Mouse (Mus musculus): ENCODE measurements around the gene Eepd1. TPM values are rescaled to one million over a fixed set of nuclear protein-coding genes. Genes with fewer than 3 reads are reported as not detected.

Gene Eepd1
- total and polyA plus RNA-seq, 2 experiments from 2014 or later = 19.9 to 21.4 TPM

DNA sequence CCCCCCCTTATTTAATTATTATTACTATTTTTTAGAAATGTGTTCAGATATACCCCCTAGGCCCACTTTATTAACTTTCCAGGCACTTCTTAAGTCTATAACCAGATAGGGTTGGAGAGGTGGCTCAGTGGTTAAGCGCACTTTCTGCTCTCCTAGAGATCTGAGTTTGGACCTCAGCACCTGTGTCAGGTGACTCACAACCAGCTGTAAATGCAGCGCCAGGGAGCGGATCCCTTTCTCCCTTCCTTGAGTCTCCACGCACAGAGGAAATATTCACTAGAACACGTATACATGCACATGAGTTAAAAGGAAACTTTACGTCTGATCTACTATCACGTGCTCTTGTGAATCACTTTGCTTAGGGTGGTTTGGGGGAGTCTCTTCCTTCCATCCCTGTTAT is 88.7 kb downstream of the Eepd1 start:
- no peak for TF ChIP-seq CTCF (IDR thresholded peaks at IDR 0.05; ENCODE audit: low read depth)
- TF ChIP-seq EP300 (IDR thresholded peaks at IDR 0.05; ENCODE audit: low read depth) = no peak
- no peak for ATAC-seq (ENCODE audit: insufficient read depth, low read depth)
- Histone ChIP-seq H3K9me3 (replicated peaks; ENCODE audit: control insufficient read depth, low read length) (no peaks in the 10 kb centered on the region), H3K4me2 (ENCODE audit: low read depth, low read length) (no peak overlapping the region), H3K4me1 (ENCODE audit: control insufficient read depth, insufficient read depth) (peaks cover 50% of the 10 kb centered on the region), H3K9ac (replicated peaks; ENCODE audit: low read depth, low read length) (no peak overlapping the region), H3K36me3 (replicated peaks; ENCODE audit: control insufficient read depth, insufficient read depth, low read length) (no peaks in the 10 kb centered on the region), H3K4me3 (ENCODE audit: low read depth, low read length) (no peak overlapping the region), H3K27me3 (ENCODE audit: control insufficient read depth, insufficient read depth, low read length) (no peaks in the 10 kb centered on the region), H3K27ac (ENCODE audit: low read depth) (no peak overlapping the region)
- DNase-seq (ENCODE audit: low spot score) = no peak
- WGBS = 85% methylated on average over 7 of the region's 7 CpGs

DNA sequence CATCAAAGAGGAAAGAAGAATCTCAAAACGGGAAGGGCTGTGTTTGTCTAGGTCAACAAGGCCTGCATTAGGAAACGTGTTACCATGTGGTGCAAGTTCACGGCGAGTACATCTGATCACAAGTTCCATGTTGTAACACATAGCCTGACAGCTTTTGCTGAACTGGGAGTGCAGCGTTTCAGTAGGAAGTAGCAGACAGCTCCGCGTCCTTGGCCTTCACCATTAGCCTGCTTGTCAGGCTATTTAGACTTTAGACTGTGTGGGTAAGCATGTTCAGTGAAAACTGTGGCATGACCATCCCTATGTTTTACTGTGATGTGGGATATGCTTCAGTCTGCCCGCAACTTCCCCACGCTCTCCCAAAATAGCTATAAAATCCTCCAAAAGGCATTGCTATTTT is 89.1 kb downstream of the Eepd1 start:
- Histone ChIP-seq H3K27ac (ENCODE audit: low read depth) (no peak overlapping the region), H3K27me3 (ENCODE audit: control insufficient read depth, insufficient read depth, low read length) (no peaks in the 10 kb centered on the region), H3K9ac (replicated peaks; ENCODE audit: low read depth, low read length) (no peak overlapping the region), H3K4me2 (ENCODE audit: low read depth, low read length) (no peak overlapping the region), H3K36me3 (replicated peaks; ENCODE audit: control insufficient read depth, insufficient read depth, low read length) (no peaks in the 10 kb centered on the region), H3K4me1 (ENCODE audit: control insufficient read depth, insufficient read depth) (peaks cover 46% of the 10 kb centered on the region), H3K4me3 (ENCODE audit: low read depth, low read length) (no peak overlapping the region), H3K9me3 (replicated peaks; ENCODE audit: control insufficient read depth, low read length) (no peaks in the 10 kb centered on the region)
- ATAC-seq (ENCODE audit: insufficient read depth, low read depth) (no peak), DNase-seq (ENCODE audit: low spot score) (no peak)
- TF ChIP-seq CTCF (IDR thresholded peaks at IDR 0.05; ENCODE audit: low read depth) (no peak), EP300 (IDR thresholded peaks at IDR 0.05; ENCODE audit: low read depth) (no peak)
- 52% methylated on average over 9 of the region's 9 CpGs for WGBS

DNA sequence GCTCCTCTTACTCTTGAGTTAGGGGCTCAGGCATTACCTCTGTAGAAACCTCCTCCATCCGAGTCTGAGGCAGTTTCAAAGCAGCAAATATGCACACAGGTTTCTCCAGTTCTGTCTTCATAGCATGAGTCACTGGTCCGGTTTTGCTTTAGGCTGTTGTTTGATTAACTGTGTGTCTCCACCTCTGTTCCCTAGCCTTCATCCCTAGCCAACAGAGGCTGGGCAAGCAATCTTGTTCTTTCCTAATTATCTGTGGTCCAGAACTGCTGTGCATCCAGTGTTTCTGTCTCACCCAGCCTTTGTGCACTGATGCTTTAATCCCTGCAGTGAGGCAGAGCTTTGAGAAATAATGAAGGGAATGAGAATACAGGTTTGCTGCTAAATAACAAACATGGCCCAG is 90.0 kb downstream of the Eepd1 start:
- ATAC-seq (ENCODE audit: insufficient read depth, low read depth) = no peak
- H3K9me3 ChIP-seq (replicated peaks; ENCODE audit: control insufficient read depth, low read length) = no peaks in the 10 kb centered on the region
- H3K27me3 ChIP-seq (ENCODE audit: control insufficient read depth, insufficient read depth, low read length) = no peaks in the 10 kb centered on the region
- WGBS = 45% methylated on average over 2 of the region's 2 CpGs
- H3K27ac ChIP-seq (ENCODE audit: low read depth) = no peak overlapping the region
- H3K4me1 ChIP-seq (ENCODE audit: control insufficient read depth, insufficient read depth) = peaks cover 41% of the 10 kb centered on the region
- no peak overlapping the region for H3K4me3 ChIP-seq (ENCODE audit: low read depth, low read length)
- TF ChIP-seq CTCF (IDR thresholded peaks at IDR 0.05; ENCODE audit: low read depth) (no peak), EP300 (IDR thresholded peaks at IDR 0.05; ENCODE audit: low read depth) (no peak)
- no peaks in the 10 kb centered on the region for H3K36me3 ChIP-seq (replicated peaks; ENCODE audit: control insufficient read depth, insufficient read depth, low read length)
- no peak for DNase-seq (ENCODE audit: low spot score)
- H3K4me2 ChIP-seq (ENCODE audit: low read depth, low read length) = no peak overlapping the region
- H3K9ac ChIP-seq (replicated peaks; ENCODE audit: low read depth, low read length) = no peak overlapping the region

DNA sequence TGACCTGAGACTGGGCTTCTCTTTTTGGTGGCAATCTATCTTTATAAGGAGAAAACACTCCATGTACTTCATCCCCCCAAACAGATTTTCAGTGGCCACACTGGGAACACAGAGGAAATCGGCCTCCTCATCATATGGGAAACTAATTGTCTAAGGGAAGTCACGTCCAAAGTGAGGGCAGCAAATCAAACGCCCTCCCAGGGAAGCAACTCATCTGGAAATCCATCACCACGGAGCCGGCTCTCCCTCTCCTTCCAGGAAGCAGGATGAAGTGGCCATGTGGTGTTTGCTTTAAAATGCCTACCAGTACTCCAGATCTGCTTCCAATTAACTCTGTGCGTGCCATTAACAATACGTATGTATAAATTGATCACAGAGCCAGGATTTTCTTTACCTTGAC is 92.4 kb downstream of the Eepd1 start:
- no peak for TF ChIP-seq CTCF (IDR thresholded peaks at IDR 0.05; ENCODE audit: low read depth)
- TF ChIP-seq EP300 (IDR thresholded peaks at IDR 0.05; ENCODE audit: low read depth) = 0 out of 2 replicates have a peak, but pooled peaks have one; percentile 64
- no peaks in the 10 kb centered on the region for H3K9me3 ChIP-seq (replicated peaks; ENCODE audit: control insufficient read depth, low read length)
- H3K27ac ChIP-seq (ENCODE audit: low read depth) = peak overlapping the region; percentile 55
- H3K4me3 ChIP-seq (ENCODE audit: low read depth, low read length) = no peak overlapping the region
- DNase-seq (ENCODE audit: low spot score) (no peak), ATAC-seq (ENCODE audit: insufficient read depth, low read depth) (peak; percentile 61; the same call in 1 of the 2 replicates)
- H3K27me3 ChIP-seq (ENCODE audit: control insufficient read depth, insufficient read depth, low read length) = no peaks in the 10 kb centered on the region
- peaks cover 39% of the 10 kb centered on the region for H3K4me1 ChIP-seq (ENCODE audit: control insufficient read depth, insufficient read depth)
- H3K9ac ChIP-seq (replicated peaks; ENCODE audit: low read depth, low read length) = no peak overlapping the region
- H3K4me2 ChIP-seq (ENCODE audit: low read depth, low read length) = no peak overlapping the region
- 34% methylated on average over 7 of the region's 7 CpGs for WGBS
- H3K36me3 ChIP-seq (replicated peaks; ENCODE audit: control insufficient read depth, insufficient read depth, low read length) = no peaks in the 10 kb centered on the region

DNA sequence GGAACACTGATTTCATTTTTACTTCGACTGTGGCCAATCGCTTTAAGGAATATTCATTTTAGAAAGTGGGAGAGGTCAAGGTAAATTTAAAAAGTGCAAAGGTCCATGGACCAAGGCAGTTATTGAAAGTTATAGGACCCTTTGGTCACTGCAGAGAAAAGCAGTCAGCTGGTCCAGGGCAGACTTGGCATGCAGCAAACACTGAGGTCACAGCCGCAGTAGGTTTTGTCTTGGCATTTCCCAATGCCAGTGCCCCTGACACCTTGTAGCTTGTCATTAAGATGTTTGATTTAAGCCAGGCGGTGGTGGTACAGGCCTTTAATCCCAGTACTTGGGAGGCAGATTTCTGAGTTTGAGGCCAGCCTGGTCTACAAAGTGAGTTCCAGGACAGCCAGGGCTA is 92.8 kb downstream of the Eepd1 start:
- no peak overlapping the region for H3K4me3 ChIP-seq (ENCODE audit: low read depth, low read length)
- no peak overlapping the region for H3K4me2 ChIP-seq (ENCODE audit: low read depth, low read length)
- no peak for TF ChIP-seq CTCF (IDR thresholded peaks at IDR 0.05; ENCODE audit: low read depth)
- TF ChIP-seq EP300 (IDR thresholded peaks at IDR 0.05; ENCODE audit: low read depth) = no peak
- DNase-seq (ENCODE audit: low spot score) (no peak), ATAC-seq (ENCODE audit: insufficient read depth, low read depth) (no peak)
- peak overlapping the region; percentile 51 for H3K27ac ChIP-seq (ENCODE audit: low read depth)
- H3K27me3 ChIP-seq (ENCODE audit: control insufficient read depth, insufficient read depth, low read length) = no peaks in the 10 kb centered on the region
- no peaks in the 10 kb centered on the region for H3K9me3 ChIP-seq (replicated peaks; ENCODE audit: control insufficient read depth, low read length)
- WGBS = 70% methylated on average over 4 of the region's 4 CpGs
- no peak overlapping the region for H3K9ac ChIP-seq (replicated peaks; ENCODE audit: low read depth, low read length)
- no peaks in the 10 kb centered on the region for H3K36me3 ChIP-seq (replicated peaks; ENCODE audit: control insufficient read depth, insufficient read depth, low read length)
- H3K4me1 ChIP-seq (ENCODE audit: control insufficient read depth, insufficient read depth) = peaks cover 42% of the 10 kb centered on the region
